ENCODE assay signal across 10 mouse cellular contexts in genomic region chr1:170392771-170393728, GRCm38 (mm10).
A peak's percentile ranks its signal among the peaks of the same experiment; 100 is the strongest.
DNase-seq lines count a peak whose midpoint lies in the region; TF ChIP-seq lines count a peak whose summit lies in the region.
"Had no signal": no experiment of that assay in that cellular context is flagged by ENCODE, and none has a peak within 500 bp of the region (broad histone marks: within the 10 kb centered on the region; RNA-seq: fewer than 3 reads in every experiment).

No protein-coding gene starts in this region.

- peak overlapping the region; percentile 6 for H3K4me3 ChIP-seq in lung, adult 2 months (replicated peaks; ENCODE audit: extremely low read depth, low read depth, low read length)
- H3K4me3 ChIP-seq: megakaryocyte, embryonic 14.5 days had no signal

- H3K4me1 ChIP-seq in lung, adult 2 months (ENCODE audit: control insufficient read depth, insufficient read depth, low read length), result peaks cover 11% of the 10 kb centered on the region

- TF ChIP-seq CTCF in lung, adult 2 months (IDR thresholded peaks at IDR 0.05; ENCODE audit: insufficient read depth, low read length), result no peak

- intact Hi-C loops in heart, postnatal 36 days (cut with DNase I), result no loop called here

- DNase-seq in urinary bladder, adult 18-20 months (ENCODE audit: low spot score in 2 of 2), result peak; percentile 45 to 71
- DNase-seq in urinary bladder, postnatal 10 days (ENCODE audit: low spot score), result no peak
- peak; percentile 37 to 40 for DNase-seq in heart, postnatal 36 days
- peak; percentile 66 for DNase-seq in lung, adult 2 months
- DNase-seq in cerebellum, adult 11-12 months, result no peak
- no peak for DNase-seq in right cerebral cortex, postnatal 10 days (ENCODE audit: low spot score in 2 of 2)
- DNase-seq in left cerebral cortex, adult 9 months (ENCODE audit: low spot score in 2 of 2), result no peak
- no peak for DNase-seq in cerebellum, postnatal 14 days
- DNase-seq: right cerebral cortex, postnatal 4 days had no signal

- WGBS in lung, adult 2 months, result 48% methylated on average over 14 of the region's 14 CpGs

- no peak for TF ChIP-seq POLR2A in lung, adult 2 months (IDR thresholded peaks at IDR 0.05; ENCODE audit: borderline replicate concordance, extremely low read depth, low read depth, low read length)

Comparison
In these comparisons a context has a peak if more than half of its experiments do, and no peak if none do; other contexts are left out.
1. DNase-seq: peak in urinary bladder, adult 18-20 months (2 of 2), heart, postnatal 36 days (2 of 2) and lung, adult 2 months (single experiment); none in urinary bladder, postnatal 10 days (single experiment), cerebellum, adult 11-12 months (single experiment), right cerebral cortex, postnatal 10 days (0 of 2), left cerebral cortex, adult 9 months (0 of 2) and cerebellum, postnatal 14 days (0 of 2).